Mouse (Mus musculus) G1E (cell line): ENCODE data around the gene Plcb4.

Experiments used
- CTCF ChIP-seq: IDR thresholded peaks from 2 replicates; pipeline ENCODE4 v1.5.1; 2012; ENCODE audit warnings: low read depth, low read length, inconsistent platforms, mixed read lengths
- GATA1 ChIP-seq: IDR thresholded peaks from 2 replicates; pipeline ENCODE4 v1.6.1; 2012; ENCODE audit warnings: borderline replicate concordance, low read length, inconsistent platforms, mixed read lengths
- GATA2 ChIP-seq: IDR thresholded peaks from 2 replicates; pipeline ENCODE4 v1.6.1; 2012; ENCODE audit warnings: low read depth, low read length, inconsistent platforms, borderline replicate concordance
- TAL1 ChIP-seq: conservative IDR thresholded peaks from 2 replicates; pipeline ENCODE4 v1.6.1; 2012; ENCODE audit warnings: low read depth, low read length, inconsistent platforms, mixed read lengths

DNA sequence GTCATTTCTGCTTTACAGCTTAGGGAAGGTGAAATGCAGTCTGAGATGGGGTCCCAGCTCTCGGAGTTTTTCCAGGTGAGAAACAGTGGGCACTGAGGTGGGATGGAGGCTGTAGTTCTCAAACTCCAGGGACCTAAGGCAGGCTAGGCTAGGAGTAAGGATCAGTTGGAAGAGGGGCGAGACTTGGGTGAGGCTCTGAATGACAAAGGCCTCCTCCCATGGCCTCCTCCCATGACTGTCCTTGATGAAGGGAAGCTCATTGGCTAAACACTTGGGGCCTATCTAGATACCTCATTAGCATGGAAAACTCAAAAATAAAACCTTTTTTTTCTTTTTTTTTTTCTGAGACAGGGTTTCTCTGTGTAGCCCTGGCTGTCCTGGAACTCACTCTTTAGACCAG, 198.0 kb downstream of the Plcb4 start:
- no peak for TF ChIP-seq CTCF
- TF ChIP-seq GATA1 = no peak
- no peak for TF ChIP-seq TAL1
- TF ChIP-seq GATA2 = no peak
